Mouse (Mus musculus) ovary, postnatal 14 days (tissue): Measurements from ENCODE around the gene Cox4i2.

Source experiments
- DNase-seq: peaks from one replicate; pipeline ENCODE4 v3.0.0; 2022; ENCODE audit warnings: low spot score

Cox4i2 gene

GRCm38 (mm10) chr2:152734984-152735383 lies 19.0 kb upstream of the Cox4i2 start:
- DNase-seq = peak; percentile 88

GRCm38 (mm10) chr2:152736090-152736601 lies 17.8 kb upstream of the Cox4i2 start, which contains the start of gene Id1:
TSS of gene Id1 (plus strand) at chr2:152736251.
- peak; percentile 83 for DNase-seq

- DNase-seq = no peak
Measured at GRCm38 (mm10) chr2:152736748-152737147, 17.2 kb upstream of the Cox4i2 start.

GRCm38 (mm10) chr2:152737306-152738221 lies 16.4 kb upstream of the Cox4i2 start:
- no peak for DNase-seq

- no peak for DNase-seq
Measured at GRCm38 (mm10) chr2:152738341-152738740, 15.6 kb upstream of the Cox4i2 start.

GRCm38 (mm10) chr2:152739031-152739841 lies 14.7 kb upstream of the Cox4i2 start:
- DNase-seq = peak; percentile 75

GRCm38 (mm10) chr2:152739842-152740260 lies 14.1 kb upstream of the Cox4i2 start:
- DNase-seq = no peak

- no peak for DNase-seq
Measured at GRCm38 (mm10) chr2:152740490-152740889, 13.5 kb upstream of the Cox4i2 start.

- no peak for DNase-seq
Measured at GRCm38 (mm10) chr2:152741153-152742041, 12.6 kb upstream of the Cox4i2 start.

- peak; percentile 75 for DNase-seq
Measured at GRCm38 (mm10) chr2:152742435-152742834, 11.5 kb upstream of the Cox4i2 start.

GRCm38 (mm10) chr2:152756474-152757393 lies 2.8 kb downstream of the Cox4i2 start:
- no peak for DNase-seq

GRCm38 (mm10) chr2:152757478-152757877 lies 3.5 kb downstream of the Cox4i2 start:
- no peak for DNase-seq

GRCm38 (mm10) chr2:152758351-152758750 lies 4.4 kb downstream of the Cox4i2 start:
- no peak for DNase-seq

- DNase-seq = no peak
Measured at GRCm38 (mm10) chr2:152763310-152763709, 9.3 kb downstream of the Cox4i2 start.

- no peak for DNase-seq
Measured at GRCm38 (mm10) chr2:152764172-152765044, 10.4 kb downstream of the Cox4i2 start.

GRCm38 (mm10) chr2:152765045-152765674 lies 11.2 kb downstream of the Cox4i2 start:
- no peak for DNase-seq

GRCm38 (mm10) chr2:152766387-152767123 lies 12.6 kb downstream of the Cox4i2 start:
- peak; percentile 96 for DNase-seq

GRCm38 (mm10) chr2:152767618-152768271 lies 13.8 kb downstream of the Cox4i2 start:
- peak; percentile 36 for DNase-seq
